Mouse (Mus musculus) forebrain, embryonic 11.5 days (tissue): ENCODE measurements around the gene Samd1. TPM values are rescaled to one million over a fixed set of nuclear protein-coding genes. Genes with fewer than 3 reads are reported as not detected.

Source experiments
- ATAC-seq: fragments of 200-750 bp; cut with Nextera tagmentation; replicated peaks from 2 replicates; pipeline ENCODE4 v1.8.0; 2017; ENCODE audit warnings: moderate TSS enrichment; ENCODE audit not compliant: low FRiP score
- DNase-seq: peaks from one replicate; pipeline ENCODE4 v3.0.0-alpha.2; 2017; ENCODE audit warnings: low spot score
- H3K27ac ChIP-seq: fragments of 300-500 bp; sonication (generic); 2 replicates; pipeline ENCODE4 v1.5.1; 2014; ENCODE audit warnings: low read depth, low read length
- H3K27me3 ChIP-seq: fragments of 300-500 bp; sonication (generic); 2 replicates; pipeline ENCODE4 v1.6.1; 2014; ENCODE audit warnings: mild to moderate bottlenecking, low read length, mixed read lengths; ENCODE audit not compliant: control insufficient read depth, insufficient read depth
- H3K36me3 ChIP-seq: fragments of 300-500 bp; sonication (generic); 2 replicates; pipeline ENCODE4 v1.6.1; 2014; ENCODE audit warnings: mild to moderate bottlenecking, low read length, moderate library complexity, mixed read lengths; ENCODE audit not compliant: control insufficient read depth, insufficient read depth
- H3K4me1 ChIP-seq: fragments of 300-500 bp; sonication (generic); replicated peaks from 2 replicates; pipeline ENCODE4 v1.6.1; 2014; ENCODE audit warnings: low read length, mixed read lengths; ENCODE audit not compliant: control insufficient read depth, insufficient read depth
- H3K4me2 ChIP-seq: fragments of 300-500 bp; sonication (generic); 2 replicates; pipeline ENCODE4 v1.6.1; 2014; ENCODE audit warnings: low read depth, mild to moderate bottlenecking, low read length, moderate library complexity, mixed read lengths; ENCODE audit not compliant: severe bottlenecking
- H3K4me3 ChIP-seq: fragments of 300-500 bp; sonication (generic); 2 replicates; pipeline ENCODE4 v1.5.1; 2014; ENCODE audit warnings: low read depth, low read length
- H3K9ac ChIP-seq: fragments of 300-500 bp; sonication (generic); 2 replicates; pipeline ENCODE4 v1.6.1; 2014; ENCODE audit warnings: low read length
- H3K9me3 ChIP-seq: fragments of 300-500 bp; sonication (generic); 2 replicates; pipeline ENCODE4 v1.6.1; 2016; ENCODE audit warnings: low read length, mixed read lengths; ENCODE audit not compliant: control insufficient read depth
- WGBS: fragments of 180-500 bp; shearing (Covaris S2); extraction: QIAGEN DNeasy Blood & Tissue Kit; methylation state at CpG from one replicate; pipeline ENCODE4 v1.1.7; 2014; 5-methylcytosine and 5-hydroxymethylcytosine counted together
- polyA plus RNA-seq: library from polyadenylated mRNA; unstranded; fragments of >200 nt; fragmentation: Nextera tagmentation; extraction: Ambion mirVana; gene quantifications from 2 replicates; pipeline ENCODE4 v1.2.1, GENCODE M21; 2014

The Samd1 gene
- polyA plus RNA-seq, 1 experiment from 2014 or later, result 12.3 TPM

GRCm38 (mm10) chr8:84011705-84012498 lies 14.4 kb downstream of the Samd1 start, which contains the start of gene 2210011C24Rik:
2210011C24Rik (minus strand) TSS chr8:84012171.
- H3K27ac ChIP-seq, result no peak within 1 kb of the TSS
- peaks cover 15% of the 10 kb centered on the region for H3K4me1 ChIP-seq
- no peak for DNase-seq
- no peaks in the 10 kb centered on the region for H3K36me3 ChIP-seq
- WGBS, result under 1% methylated on average over 45 of the region's 45 CpGs
- H3K9ac ChIP-seq, result peak within 1 kb of the TSS; percentile 62
- H3K27me3 ChIP-seq, result peaks cover 37% of the 10 kb centered on the region
- peak; percentile 37; the same call in 1 of the 2 replicates for ATAC-seq
- no peaks in the 10 kb centered on the region for H3K9me3 ChIP-seq
- peak within 1 kb of the TSS; percentile 99 for H3K4me2 ChIP-seq
- H3K4me3 ChIP-seq, result peak within 1 kb of the TSS; percentile 47

- H3K4me2 ChIP-seq, result peak overlapping the region; percentile 99
- H3K36me3 ChIP-seq, result no peaks in the 10 kb centered on the region
- peaks cover 15% of the 10 kb centered on the region for H3K4me1 ChIP-seq
- peak overlapping the region; percentile 39; the same call in 1 of the 2 replicates for H3K9ac ChIP-seq
- no peak for ATAC-seq
- no peak overlapping the region for H3K27ac ChIP-seq
- 2% methylated on average over 35 of the region's 35 CpGs for whole genome bisulfite sequencing
- no peak for DNase-seq
- peak overlapping the region; percentile 47 for H3K4me3 ChIP-seq
- peaks cover 37% of the 10 kb centered on the region for H3K27me3 ChIP-seq
- H3K9me3 ChIP-seq, result no peaks in the 10 kb centered on the region
Measured at GRCm38 (mm10) chr8:84012499-84013165, 15.2 kb downstream of the Samd1 start.

- no peak overlapping the region for H3K4me2 ChIP-seq
- 94% methylated on average over 5 of the region's 5 CpGs for WGBS
- H3K27me3 ChIP-seq, result peaks cover 29% of the 10 kb centered on the region
Measured at GRCm38 (mm10) chr8:84015833-84016232, 18.4 kb downstream of the Samd1 start.

GRCm38 (mm10) chr8:84019738-84020137 lies 22.3 kb downstream of the Samd1 start:
- no peaks in the 10 kb centered on the region for H3K36me3 ChIP-seq
- H3K9me3 ChIP-seq, result no peaks in the 10 kb centered on the region
- ATAC-seq (no peak), DNase-seq (no peak)
- WGBS, result 85% methylated on average over 9 of the region's 9 CpGs
- peaks cover 8% of the 10 kb centered on the region for H3K27me3 ChIP-seq
- H3K4me3 ChIP-seq, result no peak overlapping the region
- no peak overlapping the region for H3K9ac ChIP-seq
- 0 out of 2 replicates have a peak, but pooled peaks cover 3% of the 10 kb centered on the region for H3K4me1 ChIP-seq
- H3K4me2 ChIP-seq, result no peak overlapping the region
- no peak overlapping the region for H3K27ac ChIP-seq

More at GRCm38 (mm10) chr8:84015833-84016232, 18.4 kb downstream of the Samd1 start:
- Histone ChIP-seq H3K27ac (no peak overlapping the region), H3K9ac (no peak overlapping the region), H3K4me1 (peaks cover 13% of the 10 kb centered on the region), H3K4me3 (no peak overlapping the region), H3K9me3 (no peaks in the 10 kb centered on the region), H3K36me3 (no peaks in the 10 kb centered on the region)
- ATAC-seq (no peak), DNase-seq (no peak)

- 0 out of 2 replicates have a peak within 1 kb of the TSS, but pooled peaks have one; percentile 20 for H3K9ac ChIP-seq
- 0 out of 2 replicates have a peak, but pooled peaks cover 3% of the 10 kb centered on the region for H3K4me1 ChIP-seq
- H3K4me2 ChIP-seq, result 0 out of 2 replicates have a peak within 1 kb of the TSS, but pooled peaks have one; percentile 9
- H3K9me3 ChIP-seq, result no peaks in the 10 kb centered on the region
- WGBS, result 13% methylated on average over 18 of the region's 18 CpGs
- peaks cover 13% of the 10 kb centered on the region for H3K27me3 ChIP-seq
- H3K4me3 ChIP-seq, result no peak within 1 kb of the TSS
- H3K36me3 ChIP-seq, result no peaks in the 10 kb centered on the region
- H3K27ac ChIP-seq, result no peak within 1 kb of the TSS
- peak; percentile 63 for DNase-seq
- no peak for ATAC-seq
Measured at GRCm38 (mm10) chr8:84021096-84021495, 23.6 kb downstream of the Samd1 start, which contains the start of gene Palm3. Palm3 (plus strand) TSS chr8:84021471.

GRCm38 (mm10) chr8:84021569-84021968 lies 24.1 kb downstream of the Samd1 start:
- 50% methylated on average over 12 of the region's 12 CpGs for WGBS
- H3K4me3 ChIP-seq, result no peak overlapping the region
- H3K27me3 ChIP-seq, result peaks cover 16% of the 10 kb centered on the region
- H3K27ac ChIP-seq, result no peak overlapping the region
- no peaks in the 10 kb centered on the region for H3K9me3 ChIP-seq
- DNase-seq (peak; percentile 50), ATAC-seq (no peak)
- no peaks in the 10 kb centered on the region for H3K36me3 ChIP-seq
- H3K4me2 ChIP-seq, result 0 out of 2 replicates have a peak overlapping the region, but pooled peaks have one; percentile 9
- 0 out of 2 replicates have a peak, but pooled peaks cover 3% of the 10 kb centered on the region for H3K4me1 ChIP-seq
- no peak overlapping the region for H3K9ac ChIP-seq

- Histone ChIP-seq H3K4me2 (no peak overlapping the region), H3K36me3 (no peaks in the 10 kb centered on the region), H3K27ac (no peak overlapping the region), H3K4me3 (no peak overlapping the region), H3K9me3 (no peaks in the 10 kb centered on the region), H3K27me3 (peaks cover 22% of the 10 kb centered on the region), H3K9ac (no peak overlapping the region), H3K4me1 (0 out of 2 replicates have a peak, but pooled peaks cover 3% of the 10 kb centered on the region)
- 64% methylated on average over 5 of the region's 5 CpGs for WGBS
- no peak for ATAC-seq
- DNase-seq, result peak; percentile 45
Measured at GRCm38 (mm10) chr8:84023085-84023484, 25.6 kb downstream of the Samd1 start.

GRCm38 (mm10) chr8:84023631-84024030 lies 26.2 kb downstream of the Samd1 start:
- H3K27me3 ChIP-seq, result peaks cover 25% of the 10 kb centered on the region
- no peaks in the 10 kb centered on the region for H3K36me3 ChIP-seq
- H3K4me2 ChIP-seq, result no peak overlapping the region
- H3K9me3 ChIP-seq, result no peaks in the 10 kb centered on the region
- 72% methylated on average over 1 of the region's 1 CpGs for WGBS
- H3K27ac ChIP-seq, result no peak overlapping the region
- DNase-seq (no peak), ATAC-seq (no peak)
- H3K9ac ChIP-seq, result no peak overlapping the region
- no peak overlapping the region for H3K4me3 ChIP-seq
- 0 out of 2 replicates have a peak, but pooled peaks cover 3% of the 10 kb centered on the region for H3K4me1 ChIP-seq
